Mouse (Mus musculus) mammary gland, adult 2 months (tissue): Measurements from ENCODE around the gene Hmgcl. TPM values are rescaled to one million over a fixed set of nuclear protein-coding genes. Genes with fewer than 3 reads are reported as not detected.

ENCODE experiments used
- polyA plus RNA-seq: library from polyadenylated mRNA; depleted of rRNA; stranded (reverse); fragments of >200 nt; gene quantifications from 2 replicates; pipeline ENCODE4 v1.2.3, GENCODE M21; 2012; ENCODE audit warnings: low replicate concordance; rRNA removed

Gene Hmgcl
- 54.9 and 80.4 TPM in 2 replicates for polyA plus RNA-seq

GRCm38 (mm10) chr4:135946278-135946658 is at the start of gene Hmgcl:
Gene Hmgcl (plus strand): TSS chr4:135946448.

GRCm38 (mm10) chr4:135920304-135921241 is 25.7 kb upstream of the Hmgcl start, which contains the start of gene Fuca1:
Gene Fuca1 (plus strand): TSS chr4:135920735.

GRCm38 (mm10) chr4:135963457-135964193 is 17.4 kb downstream of the Hmgcl start, which contains the start of gene Gale:
Gene Gale (plus strand): TSS chr4:135963727.

GRCm38 (mm10) chr4:135972556-135972906 is 26.3 kb downstream of the Hmgcl start, which contains the start of gene Lypla2:
Gene Lypla2 (minus strand): TSS chr4:135972626.

GRCm38 (mm10) chr4:135986943-135987710 is 40.9 kb downstream of the Hmgcl start, which contains the start of gene Pithd1:
Gene Pithd1 (minus strand): TSS chr4:135987264.

Other genes with a start within 250 kb of the Hmgcl start
- gene Il22ra1, start 218.3 kb upstream of the Hmgcl start, polyA plus RNA-seq: 0.23 and 0.82 TPM in 2 replicates
- 0.29 and 2.8 TPM in 2 replicates for gene Myom3, start 186.7 kb upstream of the Hmgcl start, polyA plus RNA-seq
- gene Srsf10, start 90.7 kb upstream of the Hmgcl start, polyA plus RNA-seq: 46.7 and 110 TPM in 2 replicates
- gene Pnrc2, start 72.6 kb upstream of the Hmgcl start, polyA plus RNA-seq: 12.9 and 19.8 TPM in 2 replicates
- 15.0 and 18.4 TPM in 2 replicates for gene Cnr2, start 51.1 kb upstream of the Hmgcl start, polyA plus RNA-seq
- gene Fuca1, start 25.7 kb upstream of the Hmgcl start, polyA plus RNA-seq: 60.6 and 101 TPM in 2 replicates
- 61.5 and 82.0 TPM in 2 replicates for gene Gale, start 17.3 kb downstream of the Hmgcl start, polyA plus RNA-seq
- 108 and 220 TPM in 2 replicates for gene Lypla2, start 26.2 kb downstream of the Hmgcl start, polyA plus RNA-seq
- 31.8 and 63.5 TPM in 2 replicates for gene Pithd1, start 40.8 kb downstream of the Hmgcl start, polyA plus RNA-seq
- gene Eloa, start 75.3 kb downstream of the Hmgcl start, polyA plus RNA-seq: 8.3 and 21.4 TPM in 2 replicates
- 201 and 254 TPM in 2 replicates for gene Rpl11, start 107.0 kb downstream of the Hmgcl start, polyA plus RNA-seq
- gene Id3, start 197.0 kb downstream of the Hmgcl start, polyA plus RNA-seq: 283 and 490 TPM in 2 replicates
- 5.0 and 8.3 TPM in 2 replicates for gene E2f2, start 225.9 kb downstream of the Hmgcl start, polyA plus RNA-seq